Mouse (Mus musculus): ENCODE measurements around the gene Cd209f.
"Not testable (repeated sequence)": the region's sequence is repeated elsewhere in the genome, so short reads cannot be mapped to it uniquely, and the experiment has no call there.

Cd209f gene

DNA sequence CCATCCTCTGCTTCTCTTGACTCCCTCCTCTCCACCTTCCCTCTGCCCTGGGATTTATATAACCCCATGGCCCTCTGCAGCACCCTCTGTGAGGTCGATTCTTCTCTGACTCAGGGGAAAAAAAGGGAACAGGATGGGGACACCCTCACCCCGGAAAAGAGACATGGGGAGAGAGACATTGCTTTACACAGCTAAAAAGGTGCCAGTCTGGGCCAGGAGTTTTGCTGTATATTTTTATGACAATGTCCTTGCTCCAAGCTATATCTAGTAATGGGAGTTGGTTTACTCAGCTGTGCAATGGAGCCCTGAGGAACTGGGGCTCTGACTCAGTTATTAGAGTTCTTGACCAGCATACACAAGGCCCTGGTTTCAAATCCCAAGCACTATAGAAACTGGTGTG, at the start of gene Cd209f:
TSS of gene Cd209f (minus strand) at position 101 of the 400 bp plus-strand sequence.
- not testable (repeated sequence) for DNase-seq

GRCm38 (mm10) chr8:4154878-4155277, 49.2 kb upstream of the Cd209f start:
- no peak for DNase-seq

DNA sequence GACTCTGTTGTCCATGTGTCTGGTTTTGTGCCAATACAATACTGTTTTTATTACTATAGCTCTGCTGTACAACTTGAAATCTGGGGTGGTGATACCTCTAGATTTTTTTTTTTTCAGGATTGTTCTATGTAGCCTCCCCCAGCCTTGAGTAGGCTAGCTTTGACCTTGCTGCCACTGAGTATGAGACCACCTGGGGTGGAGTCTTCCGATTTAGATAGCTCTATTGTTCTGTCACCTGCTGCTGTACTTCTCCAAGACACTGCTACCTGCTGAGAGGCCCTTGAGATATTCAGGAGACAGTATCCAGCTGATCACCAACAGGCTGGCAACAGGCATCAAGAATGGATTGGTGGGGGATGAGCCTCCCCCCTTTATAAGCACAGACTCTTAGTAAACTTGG, 41.6 kb upstream of the Cd209f start:
- DNase-seq: no peak

DNA sequence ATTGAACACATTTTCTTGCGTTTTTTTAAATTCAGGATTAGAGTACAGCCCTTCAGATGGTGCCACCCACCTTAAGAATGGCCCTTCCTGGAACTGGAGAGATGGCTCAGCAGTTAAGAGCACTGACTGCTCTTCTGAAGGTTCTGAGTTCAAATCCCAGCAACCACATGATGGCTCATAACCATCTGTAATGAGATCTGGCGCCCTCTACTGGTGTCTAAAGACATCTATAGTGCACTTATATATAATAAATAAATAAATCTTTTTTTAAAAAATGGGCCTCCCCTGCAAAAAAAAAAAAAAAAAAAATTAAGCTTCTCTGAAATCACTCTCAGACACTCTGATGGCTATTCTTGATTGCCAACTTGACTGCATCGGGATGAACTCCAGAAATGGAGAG, 36.1 kb upstream of the Cd209f start:
- DNase-seq: no peak

DNA sequence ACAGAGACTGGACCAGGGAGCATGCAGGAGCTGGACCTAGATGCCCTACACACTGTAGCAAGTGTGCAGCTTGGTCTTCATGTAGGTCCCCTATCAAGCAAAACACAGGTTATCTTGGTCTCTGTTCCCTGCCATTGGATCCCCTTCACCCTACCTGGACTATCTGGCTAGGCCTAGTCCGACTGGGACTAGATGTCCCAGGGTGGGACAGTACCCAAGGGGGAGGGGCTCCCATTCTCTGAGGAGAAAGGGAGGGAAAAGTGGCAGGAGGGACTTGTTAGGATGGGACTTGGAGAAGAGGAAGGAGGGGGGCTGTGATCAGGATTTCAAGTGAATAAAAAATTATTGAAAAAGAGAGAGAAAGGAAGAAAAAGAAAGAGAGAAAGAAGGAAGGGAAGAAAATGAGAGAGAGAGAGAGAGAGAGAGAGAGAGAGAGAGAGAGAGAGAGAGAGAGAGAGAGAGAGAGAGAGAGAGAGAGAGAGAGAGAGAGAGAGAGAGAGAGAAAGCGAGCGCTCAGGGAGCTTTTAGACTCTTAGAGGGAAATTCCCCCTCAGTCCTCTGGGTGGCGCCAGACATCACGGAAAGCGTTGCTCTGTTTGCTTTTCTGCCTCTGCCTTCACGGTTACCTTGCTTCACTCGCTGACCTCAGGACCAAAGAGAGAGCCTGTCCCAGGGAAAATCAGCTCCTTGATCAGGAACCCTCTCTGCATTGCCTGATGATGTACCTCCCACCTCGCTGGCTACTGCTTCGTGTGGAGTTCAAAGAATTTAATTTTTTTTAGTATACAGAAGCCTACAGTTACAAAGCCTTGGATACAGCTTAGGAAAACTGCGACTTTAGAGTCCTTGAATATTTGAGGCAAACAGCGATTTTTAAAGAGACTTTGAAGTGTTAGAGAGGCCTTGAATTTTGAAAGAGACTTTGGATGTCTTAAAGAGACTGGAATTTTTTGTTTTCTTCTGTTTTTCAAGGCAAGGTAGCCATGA, 34.3 kb upstream of the Cd209f start:
- DNase-seq: peak; percentile 75

- DNase-seq: no peak
These were observed 28.2 kb upstream of the Cd209f start, which contains the start of gene Cd209g for GRCm38 (mm10) chr8:4133798-4134197. Cd209g (plus strand) TSS chr8:4134098.

DNA sequence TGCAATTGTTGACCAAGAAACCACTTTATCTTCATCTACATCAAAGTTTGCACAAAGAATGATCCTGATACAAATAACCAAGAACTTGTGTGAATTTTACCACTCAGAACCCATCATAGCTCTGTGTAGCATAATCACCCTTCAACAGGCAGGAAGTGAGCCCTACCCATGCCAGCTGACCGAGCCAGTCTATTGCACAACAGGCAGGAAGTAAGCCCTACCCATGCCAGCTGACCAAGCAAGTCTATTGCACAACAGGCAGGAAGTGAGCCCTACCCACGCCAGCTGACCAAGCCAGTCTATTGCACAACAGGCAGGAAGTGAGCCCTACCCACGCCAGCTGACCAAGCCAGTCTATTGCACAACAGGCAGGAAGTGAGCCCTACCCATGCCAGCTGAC, 17.1 kb downstream of the Cd209f start:
- not testable (repeated sequence) for DNase-seq

- DNase-seq: peak; percentile 3 to 7
These were observed 18.4 kb downstream of the Cd209f start for GRCm38 (mm10) chr8:4087180-4087722.
